Mouse (Mus musculus): ENCODE data around the gene Iqcn.

- TF ChIP-seq CTCF (IDR thresholded peaks at IDR 0.05; ENCODE audit: control insufficient read depth, insufficient read depth, insufficient read length) (no peak), CEBPB (IDR thresholded peaks at IDR 0.05; ENCODE audit: low read depth) (no peak), USF1 (IDR thresholded peaks at IDR 0.05; ENCODE audit: low read depth) (no peak), MAX (IDR thresholded peaks at IDR 0.05) (no peak), MYOG (IDR thresholded peaks at IDR 0.05; ENCODE audit: control insufficient read depth, extremely low read depth, insufficient read length) (no peak)
These were observed 37.7 kb upstream of the Iqcn start for GRCm38 (mm10) chr8:70665599-70665998.
